Mouse (Mus musculus) spleen, adult 12 weeks (tissue): ENCODE results near the gene Gm45618.
"Not testable (repeated sequence)": the region's sequence is repeated elsewhere in the genome, so short reads cannot be mapped to it uniquely, and the experiment has no call there.

Experiments used
- DNase-seq: peaks from one replicate; pipeline ENCODE4 v3.0.0; 2022; ENCODE audit warnings: low spot score

Gm45618 gene

DNA sequence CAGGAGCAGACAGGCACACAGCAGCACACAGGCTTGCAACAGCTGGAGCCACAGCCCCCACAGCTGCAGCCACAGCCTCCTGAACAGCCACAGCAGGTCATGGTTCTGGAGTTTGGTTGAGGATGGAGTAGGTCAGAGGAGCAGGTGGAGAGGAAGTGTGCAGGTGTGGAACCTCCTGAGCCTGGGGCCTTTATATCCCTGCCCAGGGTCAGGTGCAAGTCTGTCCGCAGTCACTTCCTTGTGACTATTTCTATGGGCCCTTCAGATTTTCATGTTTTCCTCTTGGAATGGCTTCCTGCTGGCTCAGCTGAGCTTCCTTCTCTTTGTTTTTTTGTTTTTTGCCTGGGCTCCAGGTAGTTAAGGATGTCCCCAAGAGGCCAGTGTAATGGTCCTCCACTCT is at the start of gene Gm45618:
TSS of gene Gm45618 (minus strand) at position 101 of the 400 bp plus-strand sequence.
- not testable (repeated sequence) for DNase-seq

DNA sequence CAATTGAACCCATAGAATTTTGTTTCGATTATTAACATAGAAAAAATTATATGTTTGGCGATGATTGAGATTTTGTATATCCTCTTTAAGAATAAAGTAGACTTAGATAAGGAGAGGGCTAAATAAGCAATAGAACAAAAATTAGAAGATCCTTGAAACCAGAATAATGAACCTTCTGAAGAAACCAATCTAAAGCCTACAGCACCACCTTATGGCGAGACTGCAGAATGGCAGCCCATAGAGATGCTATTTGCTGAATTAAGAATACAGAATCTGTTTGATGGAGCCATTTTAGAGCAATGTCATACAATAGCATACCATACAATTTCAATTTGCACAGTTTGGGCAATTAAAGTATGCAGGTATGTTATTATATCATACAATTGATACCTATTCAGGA is 49.3 kb upstream of the Gm45618 start:
- no peak for DNase-seq

DNA sequence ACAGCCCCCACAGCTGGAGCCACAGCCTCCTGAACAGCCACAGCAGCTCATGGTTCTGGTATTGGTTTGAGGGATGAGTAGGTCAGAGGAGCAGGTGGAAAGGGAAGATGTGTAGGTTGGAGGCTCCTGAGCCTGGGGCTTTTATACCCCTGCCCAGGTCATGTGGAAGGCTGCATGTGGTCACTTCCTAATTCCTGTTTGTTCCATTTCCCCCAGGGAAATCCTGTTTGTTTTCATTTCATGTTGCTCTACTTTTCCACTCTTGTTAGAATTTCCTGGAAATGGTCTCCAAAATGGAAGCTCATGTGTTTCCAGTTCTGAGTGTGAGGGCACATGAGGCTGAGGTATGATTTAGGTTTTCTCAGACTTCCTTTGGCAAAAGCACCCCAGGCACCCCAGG is 45.1 kb upstream of the Gm45618 start, which contains the start of gene Gm4553:
TSS of gene Gm4553 (minus strand) at position 101 of the 400 bp plus-strand sequence.
- DNase-seq: not testable (repeated sequence)

DNA sequence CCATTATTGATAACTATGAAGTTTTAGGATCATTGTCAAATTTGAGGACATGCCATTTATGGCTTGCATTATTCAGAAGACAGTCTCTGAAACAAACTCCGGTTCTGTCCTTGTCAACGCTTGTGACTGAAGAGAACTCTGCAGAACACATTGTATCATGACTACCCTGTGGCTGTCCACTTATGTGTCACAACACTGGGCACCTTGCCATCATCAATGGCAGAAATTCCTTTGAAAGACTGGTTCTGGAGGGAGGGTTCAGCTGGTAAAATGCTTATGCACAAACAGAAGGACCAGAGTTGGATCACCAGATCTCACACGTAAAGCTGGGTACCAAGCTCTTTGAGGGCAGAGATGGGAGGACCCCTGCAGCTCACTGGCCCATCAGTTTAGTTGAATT is 38.8 kb upstream of the Gm45618 start:
- DNase-seq: no peak

DNA sequence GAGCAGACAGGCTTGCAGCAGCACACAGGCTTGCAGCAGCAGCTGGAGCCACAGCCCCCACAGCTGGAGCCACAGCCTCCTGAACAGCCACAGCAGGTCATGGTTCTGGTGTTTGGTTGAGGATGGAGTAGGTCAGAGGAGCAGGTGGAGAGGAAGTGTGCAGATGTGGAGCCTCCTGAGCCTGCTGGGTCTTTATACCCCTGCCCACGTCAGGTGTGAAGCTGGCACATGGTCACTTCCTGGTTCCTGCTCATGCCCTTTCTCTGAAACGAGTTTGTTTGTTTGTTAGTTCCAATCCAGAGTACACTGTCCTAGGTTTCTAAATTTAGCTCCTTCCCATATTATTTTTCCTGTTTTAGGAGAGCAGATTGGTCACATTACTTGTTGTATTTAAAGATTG is 36.5 kb upstream of the Gm45618 start, which contains the start of gene Gm29735:
TSS of gene Gm29735 (minus strand) at position 101 of the 400 bp plus-strand sequence.
- DNase-seq: not testable (repeated sequence)

DNA sequence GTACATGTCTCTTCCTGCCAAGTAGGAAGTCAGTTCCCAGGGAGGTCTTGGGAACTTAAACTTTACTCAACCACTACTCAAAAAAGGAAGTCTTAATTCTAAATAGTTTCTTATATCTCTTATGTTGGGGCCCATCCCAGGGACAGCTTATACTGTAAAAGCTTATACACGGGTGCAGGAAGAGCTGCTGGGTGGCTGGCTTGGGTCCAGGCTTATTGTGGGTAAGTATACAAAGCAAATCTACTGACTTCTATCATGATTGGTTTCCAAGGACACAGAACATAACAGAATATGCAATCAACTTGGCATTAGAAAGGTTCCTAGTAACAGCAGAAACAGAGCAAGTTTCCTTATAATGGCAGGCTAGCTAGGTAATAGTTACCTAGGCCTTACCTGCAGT is 34.8 kb upstream of the Gm45618 start:
- DNase-seq: no peak

DNA sequence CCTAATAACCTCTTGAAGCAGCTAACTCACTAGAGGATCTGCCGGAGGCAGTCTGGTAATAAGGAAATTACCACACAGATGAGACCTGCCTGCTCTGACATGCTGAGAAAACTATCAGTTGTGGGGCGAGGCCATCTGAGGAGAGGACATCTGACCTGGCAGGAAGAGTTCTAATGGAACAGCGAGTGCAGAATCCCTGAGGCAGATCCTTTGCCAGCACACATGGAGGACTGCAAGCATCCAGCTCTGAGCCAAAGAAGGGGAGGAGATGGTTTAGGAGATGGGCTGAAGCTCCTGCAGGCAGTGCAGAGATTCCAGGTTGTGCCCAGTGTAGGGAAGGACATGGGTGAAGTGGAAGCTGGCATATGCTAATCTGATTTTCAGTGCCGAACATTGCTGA is 31.7 kb upstream of the Gm45618 start:
- DNase-seq: no peak

DNA sequence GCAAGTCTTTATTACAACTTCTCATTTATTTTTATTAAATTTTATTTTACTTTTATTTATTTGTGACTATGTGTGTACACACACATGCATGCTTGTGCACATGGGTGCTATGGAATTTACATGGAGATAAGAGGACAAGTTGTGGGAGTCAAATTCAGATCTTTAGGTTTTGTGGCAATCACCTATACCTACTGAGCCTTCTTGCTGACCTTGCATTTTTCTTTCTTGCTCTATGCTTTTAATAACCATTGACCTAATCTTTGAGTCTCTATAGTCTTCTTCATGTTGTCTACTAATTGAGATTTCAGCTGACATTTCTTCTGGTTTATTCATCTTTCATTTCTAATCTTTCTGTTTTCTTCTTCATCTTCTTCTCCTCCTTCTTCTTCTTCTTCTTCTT is 28.1 kb upstream of the Gm45618 start:
- no peak for DNase-seq

DNA sequence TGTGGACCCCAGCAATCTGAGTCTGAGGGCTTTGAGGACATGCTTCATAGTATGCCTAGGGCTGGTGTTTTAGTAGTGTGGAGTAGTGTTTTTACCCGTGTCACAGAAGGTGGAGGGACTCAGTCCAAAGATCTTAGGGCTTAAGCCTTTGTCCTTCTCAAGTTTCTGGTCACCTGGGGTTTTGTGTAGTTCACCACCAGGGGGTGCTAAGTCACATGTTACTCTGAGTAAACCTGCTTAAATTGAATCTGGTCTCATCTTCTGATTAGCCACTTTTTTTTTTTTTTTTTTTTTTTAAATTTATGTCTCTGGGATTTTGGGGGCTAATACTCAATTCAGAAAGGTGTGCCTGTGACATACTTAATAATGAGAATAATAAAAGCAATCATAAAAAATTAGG is 25.5 kb upstream of the Gm45618 start:
- DNase-seq: no peak

DNA sequence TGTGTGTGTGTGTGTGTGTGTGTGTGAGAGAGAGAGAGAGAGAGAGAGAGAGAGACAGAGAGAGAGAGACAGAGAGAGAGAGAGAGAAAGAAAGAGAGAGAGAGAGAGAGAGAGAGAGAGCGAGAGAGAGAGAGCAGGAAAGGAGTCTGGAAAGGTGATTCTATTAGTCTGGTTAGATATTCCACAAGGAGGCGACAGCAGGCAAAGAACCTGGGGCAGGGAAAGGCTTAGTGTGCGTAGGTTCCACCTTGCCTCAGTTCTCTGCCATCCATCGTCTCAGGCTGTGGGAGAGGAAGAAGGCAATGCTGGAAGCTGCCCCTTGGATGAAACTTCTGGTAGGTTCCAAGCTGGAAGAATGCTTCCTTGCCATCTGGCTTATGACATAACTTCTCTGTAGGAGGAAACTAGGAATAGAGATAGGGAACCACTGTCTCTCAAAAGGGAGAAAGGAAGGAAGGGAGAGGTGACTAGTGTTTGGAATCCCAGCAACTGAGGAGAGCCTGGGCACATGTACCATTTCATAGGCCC is 24.9 kb upstream of the Gm45618 start:
- no peak for DNase-seq

DNA sequence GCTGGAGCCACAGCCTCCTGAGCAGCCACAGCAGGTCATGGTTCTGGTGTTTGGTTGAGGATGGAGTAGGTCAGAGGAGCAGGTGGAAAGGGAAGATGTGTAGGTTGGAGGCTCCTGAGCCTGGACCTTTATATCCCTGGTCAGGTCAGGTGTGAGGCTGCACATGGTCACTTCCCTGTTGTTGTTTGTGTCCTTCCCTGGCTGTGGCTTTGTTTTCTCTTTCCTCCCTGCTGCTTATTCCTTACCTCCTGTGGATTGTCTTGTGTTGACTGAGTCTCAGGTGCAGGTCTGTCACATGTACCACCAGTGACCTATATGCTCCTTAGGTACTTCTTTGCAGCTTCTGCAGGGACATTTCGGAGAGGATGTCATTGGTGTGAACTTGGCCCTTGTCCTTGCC is 24.0 kb upstream of the Gm45618 start, which contains the start of gene Gm45337:
TSS of gene Gm45337 (minus strand) at position 101 of the 400 bp plus-strand sequence.
- DNase-seq: no peak

DNA sequence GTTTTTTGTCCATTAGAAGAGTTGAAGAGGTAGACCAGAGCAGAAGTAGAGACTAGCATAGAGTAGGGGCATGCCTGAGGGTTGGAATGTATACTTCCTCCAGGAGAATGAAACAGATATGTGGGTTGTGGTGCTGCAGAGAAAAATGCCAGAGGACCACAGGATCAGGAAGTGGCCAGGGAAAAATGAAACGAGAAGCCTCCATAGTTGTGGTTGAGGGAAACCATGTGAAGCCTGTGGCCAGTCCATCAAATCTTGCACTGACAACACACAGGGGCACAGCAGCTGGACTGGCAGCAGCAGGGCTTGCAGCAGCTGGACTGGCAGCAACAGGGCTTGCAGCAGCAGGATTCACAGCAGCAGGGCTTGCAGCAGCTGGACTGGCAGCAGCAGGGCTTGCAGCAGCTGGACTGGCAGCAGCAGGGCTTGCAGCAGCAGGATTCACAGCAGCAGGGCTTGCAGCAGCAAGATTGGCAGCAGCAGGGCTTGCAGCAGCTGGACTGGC is 23.0 kb upstream of the Gm45618 start:
- DNase-seq: not testable (repeated sequence)

DNA sequence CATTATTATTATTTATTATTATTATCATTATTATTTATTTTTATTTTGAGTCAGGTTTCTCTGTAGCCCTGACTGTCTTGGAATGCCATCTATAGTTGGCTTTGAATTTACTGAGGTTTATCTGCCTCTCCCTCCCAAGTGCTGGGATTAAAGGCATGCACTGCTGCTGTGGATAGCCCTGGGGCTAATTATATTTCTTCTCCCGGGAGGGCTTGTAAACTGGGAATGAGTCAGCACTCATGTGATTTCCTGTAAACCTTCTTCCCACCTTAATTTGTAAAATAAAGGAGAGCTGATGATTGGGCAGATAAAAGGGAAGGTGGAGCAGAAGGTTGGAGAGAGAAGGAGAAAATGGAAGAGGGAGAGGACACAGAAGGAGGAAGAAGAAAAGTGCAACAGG is 20.2 kb upstream of the Gm45618 start:
- DNase-seq: no peak

DNA sequence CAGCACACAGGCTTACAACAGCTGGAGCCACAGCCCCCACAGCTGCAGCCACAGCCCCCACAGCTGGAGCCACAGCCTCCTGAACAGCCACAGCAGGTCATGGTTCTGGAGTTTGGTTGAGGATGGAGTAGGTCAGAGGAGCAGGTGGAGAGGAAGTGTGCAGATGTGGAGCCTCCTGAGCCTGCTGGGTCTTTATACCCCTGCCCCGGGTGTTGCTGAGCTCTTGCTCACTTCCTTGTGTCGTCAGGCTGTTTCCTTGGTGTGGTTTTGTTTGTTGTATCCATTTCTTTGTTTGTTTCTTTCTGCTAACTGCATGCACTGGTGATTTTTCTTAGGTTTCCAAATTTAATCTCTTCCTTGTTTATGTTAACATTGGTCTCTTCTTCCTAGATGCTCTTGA is 15.4 kb upstream of the Gm45618 start, which contains the start of gene Gm39115:
TSS of gene Gm39115 (minus strand) at position 101 of the 400 bp plus-strand sequence.
- not testable (repeated sequence) for DNase-seq

DNA sequence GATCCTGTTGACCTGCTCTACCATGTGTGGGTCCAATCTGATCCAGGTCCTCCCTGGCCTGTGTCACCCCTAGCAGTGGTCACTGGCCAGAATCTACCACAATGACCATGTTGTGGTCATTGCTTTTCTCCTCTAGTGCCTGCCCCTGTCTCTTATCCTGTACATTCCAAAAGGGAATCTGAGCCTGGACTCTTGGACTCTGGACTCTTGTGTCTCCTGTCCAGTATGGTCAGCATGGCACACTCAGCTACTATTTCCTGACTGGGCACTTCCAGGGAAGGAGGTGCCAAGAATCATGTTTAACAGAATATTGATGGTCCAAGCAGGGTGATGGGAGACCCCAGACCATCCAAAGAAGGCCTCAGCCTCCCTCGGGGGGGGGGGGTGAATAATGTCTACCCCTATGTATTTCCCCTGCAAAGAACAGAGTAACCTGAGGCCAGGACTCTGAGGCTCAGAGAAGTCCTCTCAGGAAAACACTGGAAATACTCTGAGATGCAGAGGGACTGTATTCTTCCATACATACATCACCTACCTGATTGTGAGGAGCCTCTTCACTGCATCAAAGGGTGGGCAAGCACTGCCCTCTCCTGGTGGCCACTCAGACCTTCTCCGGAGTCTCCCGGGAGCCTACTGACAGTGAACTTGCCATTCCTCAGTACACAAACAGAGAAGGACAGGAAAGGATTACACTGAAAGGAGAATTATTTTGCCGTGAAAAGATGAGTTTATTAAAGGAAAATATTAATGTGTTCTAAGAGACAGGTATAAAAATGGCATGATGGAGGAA is 13.9 kb upstream of the Gm45618 start:
- no peak for DNase-seq

DNA sequence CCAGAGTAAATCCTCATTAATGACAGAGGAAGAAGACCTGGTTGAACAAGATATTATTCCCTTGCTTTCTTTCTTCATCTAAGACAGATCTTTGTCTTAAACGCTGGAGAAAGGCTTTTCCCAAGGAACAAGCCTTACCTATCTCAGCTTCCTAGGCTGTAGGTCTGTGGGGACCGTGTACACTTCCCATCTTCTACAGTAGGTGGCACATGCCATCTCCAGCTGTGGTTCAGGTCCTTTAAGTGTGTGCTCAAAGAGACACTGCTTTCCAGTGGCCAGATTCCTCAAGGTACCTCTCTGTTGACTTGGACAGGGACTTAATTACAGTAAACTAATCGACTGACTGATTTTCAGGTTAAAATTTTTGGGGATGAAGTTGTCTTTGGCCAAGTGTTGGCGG is 8.3 kb upstream of the Gm45618 start:
- no peak for DNase-seq

DNA sequence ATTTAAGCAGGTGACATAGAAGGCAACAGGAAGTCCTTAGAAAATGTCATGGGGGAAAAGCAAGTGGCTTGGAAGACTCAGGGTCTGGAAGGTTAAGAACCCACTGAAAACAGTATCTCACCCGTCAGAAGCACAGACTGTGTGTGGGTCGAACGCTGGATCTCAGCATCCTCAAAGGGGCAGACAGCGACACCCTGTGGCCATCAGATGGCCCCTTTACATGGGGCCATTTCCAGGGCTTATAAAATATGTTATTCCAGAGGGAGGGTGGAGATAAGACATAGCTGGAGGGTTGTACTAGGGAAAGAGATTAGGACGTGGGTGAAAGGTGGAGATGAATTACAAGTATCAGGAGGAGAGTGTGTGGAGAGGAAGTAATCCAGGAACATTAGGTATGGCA is 897 bp downstream of the Gm45618 start:
- DNase-seq: no peak

DNA sequence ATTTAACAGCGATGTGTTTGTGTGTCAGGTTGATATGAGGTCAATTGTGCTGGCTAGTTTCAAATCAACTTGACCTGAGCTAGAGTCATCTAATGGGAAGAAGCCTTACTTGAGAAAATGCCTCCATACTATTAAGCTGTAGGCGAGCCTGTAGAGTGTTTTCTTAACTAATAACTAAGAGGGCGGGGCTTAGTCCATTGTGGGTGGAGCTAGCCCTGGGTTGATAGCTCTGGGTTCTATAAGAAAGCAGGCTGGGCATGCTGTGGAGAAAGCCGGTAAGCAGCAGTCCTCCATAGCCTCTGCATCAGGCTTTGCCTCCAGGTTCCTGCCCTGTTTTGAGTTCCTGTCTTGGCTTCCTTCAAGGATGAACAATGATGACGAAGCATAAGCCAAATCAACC is 15.8 kb downstream of the Gm45618 start:
- no peak for DNase-seq

DNA sequence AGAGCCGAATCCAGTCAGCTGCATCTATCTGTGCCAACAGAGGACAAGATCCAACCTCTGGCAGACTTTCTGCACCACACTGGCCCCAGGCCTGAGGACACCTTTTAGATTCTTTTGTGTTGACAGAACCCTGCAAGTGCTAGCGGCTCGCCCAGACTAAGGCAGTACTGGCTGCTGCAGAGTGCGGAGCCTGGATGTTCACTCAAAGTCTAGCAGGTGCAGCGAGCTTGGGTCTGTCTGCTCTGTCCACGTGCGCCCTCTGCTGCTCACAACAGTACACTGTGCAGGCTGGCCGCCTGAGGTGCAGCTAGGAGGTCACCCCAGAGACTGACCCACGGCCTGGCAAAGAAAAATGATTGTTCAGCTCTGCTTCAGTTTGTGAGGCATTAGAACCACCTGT is 22.8 kb downstream of the Gm45618 start:
- peak; percentile 77 for DNase-seq

DNA sequence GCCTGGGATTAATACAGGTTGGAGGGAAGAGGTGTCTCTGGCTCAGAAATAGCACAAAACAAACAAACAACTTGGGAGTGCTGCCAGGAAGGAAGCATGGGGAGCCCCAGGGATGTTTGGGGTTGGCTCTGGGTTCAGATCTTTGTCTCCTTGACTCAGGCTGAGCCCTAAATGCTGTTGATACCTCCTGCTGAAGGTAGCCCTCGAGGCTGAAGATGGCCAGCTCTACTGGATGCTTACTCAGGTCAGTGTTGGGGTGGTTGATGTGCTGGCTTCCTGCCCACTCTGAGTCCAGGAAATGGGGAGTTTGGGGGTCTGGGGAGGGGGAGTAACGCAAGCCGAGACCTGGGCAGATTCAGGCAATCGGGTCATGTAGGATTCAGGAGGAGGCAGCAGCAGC is 23.8 kb downstream of the Gm45618 start:
- DNase-seq: no peak

DNA sequence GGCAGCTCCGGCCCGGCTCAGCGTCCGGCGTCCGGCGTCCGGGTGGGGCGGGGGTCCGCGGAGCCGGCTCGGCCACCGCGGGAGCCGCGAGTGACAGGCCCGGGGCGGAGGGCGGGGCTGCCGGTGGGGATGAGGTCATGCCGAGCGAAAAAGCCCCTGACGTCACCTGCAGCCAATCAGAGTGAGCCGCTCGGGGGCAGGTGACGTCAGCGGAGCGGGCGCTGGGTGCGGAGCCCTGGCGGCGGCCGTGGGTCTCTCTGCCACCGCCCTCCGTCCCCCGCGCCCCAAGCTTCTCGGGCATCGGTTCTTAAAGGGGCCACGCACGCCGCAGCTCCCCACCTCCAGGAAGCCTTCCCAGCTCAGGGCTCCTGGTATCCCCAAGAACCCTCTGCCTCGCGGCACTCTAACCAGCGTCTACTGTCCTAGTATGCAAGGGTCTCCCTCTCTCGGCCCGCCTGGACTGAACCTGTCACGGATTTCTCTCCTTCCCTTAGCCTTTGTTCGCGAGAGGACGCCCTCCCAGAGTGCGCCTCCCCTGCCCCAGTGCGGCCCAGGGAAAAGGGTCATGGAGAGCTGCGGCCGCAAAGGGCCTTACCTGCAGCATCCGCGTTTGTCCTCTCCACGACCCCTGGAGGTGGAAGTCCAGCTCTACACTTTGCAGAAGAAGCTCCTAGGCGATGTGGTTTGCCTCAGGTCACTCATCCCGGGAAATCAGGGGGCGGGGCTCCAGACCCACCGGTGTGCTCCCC is 25.2 kb downstream of the Gm45618 start, which contains the start of gene Dusp8:
TSS of gene Dusp8 (minus strand) at position 661 of the 749 bp plus-strand sequence.
- peak; percentile 87 for DNase-seq
